Mouse (Mus musculus): ENCODE measurements around the gene Ehbp1l1.

The Ehbp1l1 gene

DNA sequence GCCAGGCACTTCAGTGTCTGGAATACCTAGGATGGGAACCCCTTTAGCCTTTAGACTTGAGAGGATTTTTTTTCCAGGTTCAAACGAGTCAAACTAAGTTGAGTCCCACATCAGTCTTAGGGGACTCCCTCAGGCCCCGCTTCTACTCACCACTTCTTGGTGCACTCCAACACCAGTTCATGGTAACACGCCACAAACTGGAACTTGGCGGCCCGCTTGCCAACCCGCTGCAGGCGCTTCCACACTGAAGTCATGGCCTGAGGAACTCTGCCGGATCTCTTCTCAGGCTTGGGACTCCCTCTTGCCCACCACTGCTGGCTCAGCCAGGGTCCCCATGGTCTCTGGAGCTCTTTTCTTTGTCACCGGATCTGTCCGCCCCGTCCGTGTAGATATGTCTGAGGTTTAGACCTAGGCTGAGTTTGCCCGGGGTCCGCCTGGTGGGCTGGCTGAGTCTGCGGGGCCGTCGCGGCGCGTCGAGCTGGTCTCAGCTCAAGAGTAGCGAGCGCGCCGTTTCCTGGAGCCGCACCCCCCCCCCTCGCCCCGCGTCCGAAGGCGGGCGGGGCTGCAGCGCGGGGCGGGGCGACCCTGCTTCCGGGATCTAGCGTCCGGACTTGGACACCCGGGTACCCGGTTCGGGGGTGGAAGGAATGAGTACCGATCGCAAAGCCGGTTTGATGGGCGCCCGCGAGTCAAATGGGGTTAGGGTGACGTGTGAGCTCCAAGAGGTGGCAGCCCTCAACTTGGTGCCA is at the start of gene Ehbp1l1:
TSS of gene Ehbp1l1 (minus strand) at position 551 of the 749 bp plus-strand sequence.
- DNase-seq = no peak

DNA sequence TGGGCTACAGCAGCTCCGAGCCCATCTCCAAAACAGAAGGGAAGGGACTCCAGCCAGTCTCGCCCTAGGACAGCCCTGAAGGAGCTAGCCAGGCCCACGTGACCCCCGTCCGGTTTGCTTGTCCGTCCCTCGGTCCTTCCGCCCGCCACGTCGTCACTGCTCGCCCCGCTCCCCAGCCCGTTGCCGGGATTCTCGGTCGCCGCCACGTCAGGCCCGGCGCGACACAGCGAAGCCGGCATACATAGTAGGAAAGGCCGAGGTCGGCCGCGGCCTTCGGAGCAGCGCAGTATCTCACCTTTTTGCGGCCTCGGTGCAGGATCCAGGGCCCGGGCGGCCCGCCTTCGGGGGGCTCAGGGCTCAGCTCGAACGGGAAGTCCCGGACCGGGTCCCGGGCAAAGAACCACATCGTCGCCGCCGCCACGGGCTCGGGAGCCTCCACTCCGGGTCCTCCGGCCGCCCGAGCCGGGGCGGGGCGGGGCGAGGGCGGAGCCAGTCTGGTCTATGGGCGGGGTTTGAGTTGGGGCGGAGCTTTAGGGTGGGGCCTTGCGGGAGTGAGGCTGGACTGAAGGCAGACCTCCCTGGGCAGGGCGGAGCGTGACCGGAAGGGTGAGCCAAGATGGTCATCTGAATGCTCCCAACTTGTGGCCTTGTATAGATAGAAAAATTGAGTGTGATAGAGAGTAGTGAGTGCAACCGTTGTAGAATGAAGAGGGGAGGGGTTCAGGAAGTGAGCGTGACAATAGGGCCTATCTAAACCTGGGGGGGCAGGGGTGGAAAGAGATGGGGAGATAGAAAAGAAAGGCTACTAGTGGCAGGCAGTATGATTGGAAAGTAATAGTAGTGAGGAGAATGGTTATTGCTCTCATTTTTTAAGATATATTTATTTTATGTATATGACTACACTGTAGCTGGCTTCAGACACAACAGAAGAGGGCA is 45.1 kb upstream of the Ehbp1l1 start, which contains the start of gene Scyl1:
TSS of gene Scyl1 (minus strand) at position 495 of the 936 bp plus-strand sequence.
- peak; percentile 92 for DNase-seq

DNA sequence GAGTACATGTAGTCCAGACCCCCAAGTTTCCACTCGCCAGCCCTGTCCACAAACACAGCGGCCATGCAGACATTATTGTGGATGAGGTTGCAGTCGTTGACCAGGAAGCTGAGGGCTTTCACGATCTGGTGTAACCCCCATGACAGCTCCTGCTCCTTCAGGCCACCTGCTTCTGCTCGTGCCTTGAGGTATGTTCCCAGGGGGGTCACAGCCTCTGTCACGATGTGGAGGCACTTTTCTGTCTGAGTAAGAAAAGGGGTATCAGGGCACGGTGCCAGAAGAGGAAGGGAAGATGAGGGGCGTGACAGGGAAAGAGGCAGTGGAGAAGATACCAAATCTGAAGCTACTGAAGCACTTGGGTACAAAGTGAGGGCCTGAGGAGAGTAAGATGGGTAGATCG is 44.2 kb upstream of the Ehbp1l1 start:
- no peak for DNase-seq

DNA sequence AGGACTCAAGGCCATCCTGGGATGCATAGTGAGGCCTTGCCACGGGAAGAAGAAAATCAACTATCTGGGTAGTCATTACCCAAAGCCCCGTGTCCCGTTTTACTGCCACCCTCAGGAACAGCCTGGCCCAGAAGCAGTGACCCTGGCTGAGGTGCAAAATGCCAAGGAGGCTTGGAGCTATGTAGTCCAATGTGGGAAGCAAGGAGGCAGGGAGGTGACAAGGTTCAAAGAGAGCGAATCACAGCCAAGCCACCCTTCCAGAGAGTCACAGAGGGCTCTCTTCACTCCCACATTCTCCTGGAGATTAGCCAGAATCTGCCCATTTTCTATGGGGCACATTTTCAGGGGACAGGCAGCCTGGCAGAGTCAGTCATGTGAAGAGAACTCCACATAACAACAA is 41.2 kb upstream of the Ehbp1l1 start:
- DNase-seq = no peak

DNA sequence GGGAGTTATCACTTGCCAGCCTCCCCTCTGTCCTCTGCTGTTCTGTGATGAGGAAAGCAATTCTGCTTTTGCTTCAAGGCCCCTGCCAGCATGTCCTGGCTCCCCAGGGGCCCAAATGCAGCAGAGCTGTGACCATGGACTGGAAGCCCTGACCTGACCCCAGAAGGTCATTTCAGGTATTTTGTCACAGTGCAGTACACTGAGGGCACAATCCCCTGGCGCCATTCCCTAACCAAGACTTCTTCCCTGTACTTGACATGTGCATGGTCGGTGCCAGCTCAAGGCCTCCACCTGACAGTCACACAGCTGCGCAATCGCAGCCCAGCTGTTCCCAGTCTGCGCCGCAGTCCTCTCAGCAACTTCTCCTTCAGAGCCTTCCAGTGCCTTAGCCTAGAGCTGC is 37.0 kb upstream of the Ehbp1l1 start:
- no peak for DNase-seq

DNA sequence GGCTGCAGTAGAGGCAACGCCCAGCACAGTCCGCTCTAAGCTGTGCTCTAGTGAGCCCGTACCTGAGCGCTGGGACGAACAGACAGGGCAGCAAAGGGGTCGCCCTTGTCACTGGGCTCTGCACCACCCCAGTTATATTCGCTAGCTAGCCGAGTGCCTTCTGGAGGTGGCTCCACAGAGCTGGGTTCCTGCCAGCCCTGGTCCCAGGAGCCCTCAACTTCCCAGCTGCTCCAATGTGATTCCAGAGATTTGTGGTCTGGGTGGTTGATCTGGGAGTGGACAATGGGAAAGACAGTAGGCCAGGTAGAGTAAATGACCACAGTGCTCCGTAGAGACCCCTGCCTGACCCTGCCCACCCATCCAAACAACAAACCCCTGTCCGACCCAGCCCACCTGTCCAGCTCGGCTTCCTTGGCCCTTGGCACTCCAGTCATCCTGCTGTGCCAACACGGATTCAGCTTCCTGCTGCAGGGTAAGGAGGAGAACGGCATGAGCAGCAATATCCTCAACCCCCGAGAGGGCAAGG is 32.8 kb upstream of the Ehbp1l1 start:
- DNase-seq = no peak

DNA sequence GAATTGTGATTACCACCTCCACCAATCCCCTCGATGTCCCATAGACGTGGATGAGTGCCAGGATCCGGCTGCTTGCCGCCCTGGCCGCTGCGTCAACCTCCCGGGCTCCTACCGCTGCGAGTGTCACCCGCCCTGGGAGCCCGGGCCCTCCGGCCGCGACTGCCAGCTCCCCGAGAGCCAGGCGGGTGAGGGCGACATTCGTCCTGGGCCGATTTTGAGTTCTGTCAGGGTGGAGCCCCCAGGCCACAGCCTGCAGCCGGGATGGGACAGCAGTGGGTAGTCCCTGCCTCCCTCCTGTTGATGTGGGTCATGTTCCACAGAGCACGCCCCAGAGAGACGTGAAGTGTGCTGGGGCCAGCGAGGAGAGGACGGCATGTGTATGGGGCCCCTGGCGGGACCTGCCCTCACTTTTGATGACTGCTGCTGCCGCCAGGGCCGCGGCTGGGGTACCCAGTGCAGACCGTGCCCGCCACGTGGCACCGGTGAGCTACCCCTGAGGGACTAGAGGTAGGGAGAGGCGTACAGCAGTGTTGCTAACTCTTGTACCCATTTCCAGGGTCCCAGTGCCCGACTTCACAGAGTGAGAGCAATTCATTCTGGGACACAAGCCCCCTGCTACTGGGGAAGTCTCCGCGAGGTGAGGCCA is 31.0 kb upstream of the Ehbp1l1 start:
- no peak for DNase-seq

DNA sequence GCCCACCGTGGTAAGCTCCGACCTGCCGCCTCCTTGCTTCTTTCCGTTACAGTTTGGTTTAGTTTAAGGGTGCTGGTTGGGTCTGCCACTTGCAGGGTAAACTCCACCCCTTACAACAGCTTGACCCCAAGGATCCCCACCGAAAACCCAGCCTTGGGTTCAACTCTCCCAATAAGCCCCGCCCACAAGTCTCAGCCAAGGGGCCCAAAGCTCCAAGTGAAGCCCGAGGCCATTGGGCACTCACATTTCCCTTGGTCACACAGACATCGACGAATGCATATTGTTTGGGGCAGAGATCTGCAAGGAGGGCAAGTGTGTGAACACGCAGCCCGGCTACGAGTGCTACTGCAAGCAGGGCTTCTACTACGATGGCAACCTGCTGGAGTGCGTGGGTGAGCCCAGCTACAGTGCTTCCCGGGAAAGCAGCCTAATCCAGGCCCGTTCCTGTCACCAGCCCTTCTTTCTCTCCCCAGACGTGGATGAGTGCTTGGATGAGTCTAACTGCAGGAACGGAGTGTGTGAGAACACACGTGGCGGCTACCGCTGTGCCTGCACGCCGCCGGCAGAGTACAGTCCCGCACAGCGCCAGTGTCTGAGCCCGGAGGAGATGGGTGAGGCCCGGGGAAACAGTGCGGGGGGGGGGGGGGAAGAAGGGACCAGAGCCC is 30.3 kb upstream of the Ehbp1l1 start:
- peak; percentile 93 for DNase-seq

DNA sequence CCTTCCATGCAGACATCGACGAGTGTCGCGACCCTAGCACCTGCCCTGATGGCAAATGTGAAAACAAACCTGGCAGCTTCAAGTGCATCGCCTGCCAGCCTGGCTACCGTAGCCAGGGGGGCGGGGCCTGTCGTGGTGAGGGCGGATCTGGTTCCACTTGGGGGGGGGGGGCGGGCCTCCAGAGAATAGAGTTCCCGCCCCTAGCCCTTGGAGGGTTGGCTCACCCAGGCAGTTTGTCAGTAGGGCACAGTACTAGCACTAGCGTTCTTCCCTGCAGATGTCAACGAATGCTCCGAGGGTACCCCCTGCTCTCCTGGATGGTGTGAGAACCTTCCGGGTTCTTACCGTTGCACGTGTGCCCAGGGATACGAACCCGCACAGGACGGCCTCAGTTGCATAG is 25.6 kb upstream of the Ehbp1l1 start:
- DNase-seq = no peak

DNA sequence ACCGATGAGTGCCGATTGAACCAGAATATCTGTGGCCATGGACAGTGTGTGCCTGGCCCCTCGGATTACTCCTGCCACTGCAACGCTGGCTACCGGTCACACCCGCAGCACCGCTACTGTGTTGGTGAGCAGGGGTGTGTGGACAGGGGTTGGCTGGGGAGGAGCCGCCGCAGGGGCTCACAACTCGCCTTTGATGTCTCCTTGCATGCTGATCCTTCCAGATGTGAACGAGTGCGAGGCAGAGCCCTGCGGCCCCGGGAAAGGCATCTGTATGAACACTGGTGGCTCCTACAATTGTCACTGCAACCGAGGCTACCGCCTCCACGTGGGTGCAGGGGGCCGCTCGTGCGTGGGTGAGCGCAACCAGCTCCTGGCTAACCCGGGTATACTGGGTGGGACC is 24.8 kb upstream of the Ehbp1l1 start:
- no peak for DNase-seq

DNA sequence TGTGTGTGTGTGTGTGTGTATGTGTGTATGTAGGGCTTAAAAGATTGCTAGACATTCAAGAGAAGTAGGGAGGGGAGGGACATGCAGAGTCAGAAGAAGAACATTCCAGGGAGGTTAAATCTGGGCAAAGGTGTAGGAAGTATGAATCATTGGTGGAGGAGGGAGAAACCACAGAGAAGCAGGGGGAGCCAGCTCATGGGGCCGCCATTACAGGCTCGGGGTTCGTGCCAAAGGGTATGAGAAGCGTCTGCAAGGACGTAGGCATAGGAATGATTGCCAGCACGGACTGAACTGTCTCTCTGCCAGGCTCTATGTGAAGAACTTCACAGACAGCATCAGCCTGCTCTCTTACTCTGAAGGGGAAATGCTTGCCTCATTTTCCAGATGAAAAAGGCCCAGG is 23.4 kb upstream of the Ehbp1l1 start:
- DNase-seq = no peak

DNA sequence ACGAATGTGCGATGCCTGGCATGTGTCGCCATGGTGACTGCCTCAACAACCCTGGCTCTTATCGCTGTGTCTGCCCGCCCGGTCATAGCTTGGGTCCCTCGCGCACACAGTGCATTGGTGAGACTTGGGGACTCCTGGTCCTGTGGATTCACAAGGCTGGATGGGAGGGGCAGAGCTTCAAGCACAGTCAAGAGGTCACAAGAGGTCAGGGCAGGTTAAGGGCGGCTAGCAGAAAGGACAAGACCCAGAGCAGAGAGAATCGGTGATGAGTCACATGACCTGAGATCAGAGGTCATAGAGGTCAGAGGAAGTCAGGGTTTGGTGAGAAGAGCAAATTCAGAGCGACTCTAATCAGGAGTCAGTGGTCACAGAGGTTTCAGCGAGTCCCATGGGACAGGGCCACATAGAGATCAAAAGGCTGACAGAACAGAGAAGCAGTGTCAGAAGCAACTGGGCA is 20.8 kb upstream of the Ehbp1l1 start:
- no peak for DNase-seq

DNA sequence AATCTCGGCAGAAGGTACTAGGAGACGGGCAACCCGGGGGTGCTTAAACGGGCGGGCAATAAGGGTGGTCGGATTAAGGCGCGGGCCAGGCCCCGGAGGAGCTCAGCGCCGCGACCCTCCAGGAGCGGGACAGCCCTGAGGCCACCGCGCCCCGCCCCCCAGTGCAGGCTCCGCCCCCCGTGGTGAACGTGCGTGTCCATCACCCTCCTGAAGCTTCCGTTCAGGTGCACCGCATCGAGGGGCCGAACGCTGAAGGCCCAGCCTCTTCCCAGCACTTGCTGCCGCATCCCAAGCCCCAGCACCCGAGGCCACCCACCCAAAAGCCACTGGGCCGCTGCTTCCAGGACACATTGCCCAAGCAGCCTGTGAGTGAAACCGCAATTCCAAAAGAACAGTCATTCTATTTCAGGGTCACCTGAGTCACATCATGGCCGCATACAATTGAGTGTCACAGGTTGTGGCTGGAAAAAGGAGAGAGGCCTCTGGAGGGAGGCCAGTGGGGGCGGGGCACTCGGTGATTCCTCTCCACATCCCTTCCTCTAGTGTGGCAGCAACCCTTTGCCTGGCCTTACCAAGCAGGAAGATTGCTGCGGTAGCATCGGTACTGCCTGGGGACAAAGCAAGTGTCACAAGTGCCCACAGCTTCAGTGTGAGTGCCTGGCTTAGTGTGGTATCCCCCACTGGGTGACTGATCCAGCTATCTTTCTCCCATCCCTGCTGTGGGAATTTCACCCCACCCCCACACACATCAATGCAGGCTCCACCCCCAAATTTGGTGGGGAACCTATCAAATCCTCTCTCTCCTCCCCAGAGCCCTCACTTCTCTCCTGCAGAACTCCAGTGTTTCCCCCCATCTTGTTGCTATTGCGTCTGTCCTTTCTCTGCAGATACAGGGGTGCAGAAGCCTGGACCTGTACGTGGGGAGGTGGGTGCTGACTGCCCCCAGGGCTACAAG is 19.9 kb upstream of the Ehbp1l1 start:
- no peak for DNase-seq

DNA sequence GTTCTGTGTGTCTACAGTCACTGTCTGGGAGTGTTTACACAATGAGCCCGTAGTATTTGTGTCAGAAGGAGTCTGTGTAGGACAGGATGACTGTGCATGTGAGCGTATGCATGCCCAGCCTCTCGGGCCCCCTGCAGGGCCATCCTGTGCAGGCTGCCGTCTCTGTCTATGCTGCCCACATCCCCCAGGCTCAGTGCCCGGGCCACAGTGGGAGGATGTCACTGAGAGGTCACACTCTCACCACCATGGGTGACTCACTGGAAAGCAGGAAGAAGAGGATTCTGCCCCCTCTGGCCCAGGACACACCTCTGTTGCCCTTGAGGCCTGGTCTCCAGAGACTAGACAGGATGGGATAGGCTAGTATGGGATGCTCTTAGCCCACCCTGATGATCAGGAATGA is 17.5 kb upstream of the Ehbp1l1 start:
- no peak for DNase-seq

DNA sequence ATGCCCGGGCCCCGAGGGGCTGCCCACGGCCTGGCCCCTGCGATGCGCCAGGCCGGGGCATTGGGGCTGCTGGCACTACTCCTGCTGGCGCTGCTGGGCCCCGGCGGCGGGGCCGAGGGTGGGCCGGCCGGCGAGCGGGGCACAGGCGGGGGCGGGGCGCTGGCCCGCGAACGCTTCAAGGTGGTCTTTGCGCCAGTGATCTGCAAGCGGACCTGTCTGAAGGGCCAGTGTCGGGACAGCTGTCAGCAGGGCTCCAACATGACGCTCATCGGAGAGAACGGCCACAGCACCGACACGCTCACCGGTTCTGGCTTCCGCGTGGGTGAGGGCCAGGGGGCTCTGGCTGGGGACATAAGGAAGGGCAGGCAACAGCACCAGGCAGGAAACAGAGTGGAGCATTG is 16.1 kb upstream of the Ehbp1l1 start:
- DNase-seq = no peak

DNA sequence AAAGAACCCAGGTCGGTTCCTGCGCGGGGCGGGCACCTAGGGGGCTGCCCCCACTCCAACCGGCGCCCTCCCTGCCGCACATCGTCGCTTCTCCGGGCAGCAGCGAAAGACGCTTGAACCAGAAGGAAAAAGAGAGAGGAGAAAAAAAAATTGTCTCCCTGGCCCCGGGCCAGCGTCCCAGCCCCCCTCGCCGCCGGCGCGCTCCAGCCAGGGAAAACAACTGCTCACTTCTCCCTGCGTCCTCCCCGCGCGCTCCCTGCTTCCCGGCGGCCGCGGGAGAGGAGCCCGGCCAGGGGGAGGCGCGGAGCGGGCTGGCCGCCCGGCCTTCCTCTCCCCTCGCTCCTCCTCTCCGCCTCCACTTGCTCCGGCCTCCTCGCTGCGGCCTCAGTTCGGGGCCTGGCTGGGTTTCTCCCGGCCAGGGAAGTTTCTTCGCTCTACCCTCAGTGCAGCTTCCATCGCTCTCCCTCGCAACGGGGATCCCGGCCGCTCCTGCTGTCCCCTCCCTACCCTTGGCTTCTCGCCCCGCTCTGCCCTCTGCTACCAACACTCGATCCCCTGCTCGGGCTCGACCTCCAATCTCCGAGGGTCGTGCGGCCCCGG is 15.6 kb upstream of the Ehbp1l1 start:
- peak; percentile 81 for DNase-seq

DNA sequence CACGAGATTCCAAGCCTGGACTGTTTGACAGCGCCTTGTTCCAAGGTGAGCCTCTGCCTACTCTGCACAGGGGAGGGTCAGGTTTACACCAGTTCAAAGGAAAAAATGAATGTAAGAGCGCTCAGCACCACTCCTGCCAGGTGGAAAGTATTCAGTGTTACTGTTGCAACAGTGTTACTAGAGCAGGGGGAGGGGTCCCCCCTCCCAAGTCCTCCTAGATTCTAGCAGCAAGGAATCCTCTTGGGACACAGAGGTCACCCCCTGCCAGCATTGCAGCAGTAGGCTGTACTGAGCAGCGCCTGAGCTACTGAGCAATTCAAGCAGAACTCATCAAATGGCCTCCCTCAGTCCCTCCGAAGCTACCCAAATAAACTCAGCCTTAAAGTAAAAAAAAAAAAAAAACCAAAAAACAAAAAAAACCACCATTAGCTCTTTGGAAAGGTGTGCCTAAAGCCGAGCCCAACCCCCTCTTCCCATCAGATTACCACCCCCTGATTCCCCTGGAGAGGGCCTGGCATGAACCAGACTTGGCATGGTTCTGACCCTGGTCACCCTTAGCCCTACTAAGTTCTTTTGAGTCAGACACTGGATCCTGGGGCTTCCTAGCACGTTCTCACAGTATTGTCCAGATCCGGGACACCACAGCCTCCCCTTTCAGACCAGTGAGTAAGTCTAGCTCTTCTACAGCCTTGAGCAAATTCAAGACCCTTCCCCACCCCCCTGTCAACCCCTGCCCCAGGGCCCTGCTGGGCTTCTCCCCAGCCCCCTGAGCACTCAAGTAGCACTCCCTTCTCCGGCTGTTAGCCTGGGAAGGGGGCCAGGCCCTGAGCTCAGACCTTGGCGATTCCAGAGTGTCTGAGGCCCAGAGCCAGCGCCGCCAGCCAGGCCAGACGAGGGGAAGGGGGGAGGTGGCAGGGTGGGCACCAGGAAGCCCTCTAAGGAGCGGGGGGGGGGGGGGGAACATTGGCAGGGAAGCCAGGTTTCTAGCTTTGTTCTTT is 14.5 kb upstream of the Ehbp1l1 start, which contains the start of gene Ltbp3:
TSS of gene Ltbp3 (plus strand) at position 585 of the 998 bp plus-strand sequence.
- DNase-seq = no peak

DNA sequence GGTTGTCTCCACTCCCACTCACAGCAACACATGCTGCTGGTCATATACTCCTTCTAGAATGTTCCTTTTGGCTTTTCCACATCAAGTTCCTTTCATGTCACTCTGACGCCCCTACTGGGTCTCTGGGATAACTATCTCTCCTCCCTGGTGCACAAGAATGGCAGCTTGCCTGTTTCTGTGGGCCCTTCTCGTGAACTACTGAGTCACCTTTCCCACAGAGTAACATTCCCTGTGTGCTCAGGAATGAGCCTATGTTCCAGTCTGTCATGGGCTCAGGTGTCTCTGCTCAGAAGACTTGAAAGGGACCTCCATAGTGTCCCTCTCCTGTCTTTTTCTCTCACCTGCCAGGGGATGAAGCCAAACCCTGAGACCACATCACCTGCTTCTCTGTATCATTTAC is 13.3 kb upstream of the Ehbp1l1 start:
- no peak for DNase-seq

DNA sequence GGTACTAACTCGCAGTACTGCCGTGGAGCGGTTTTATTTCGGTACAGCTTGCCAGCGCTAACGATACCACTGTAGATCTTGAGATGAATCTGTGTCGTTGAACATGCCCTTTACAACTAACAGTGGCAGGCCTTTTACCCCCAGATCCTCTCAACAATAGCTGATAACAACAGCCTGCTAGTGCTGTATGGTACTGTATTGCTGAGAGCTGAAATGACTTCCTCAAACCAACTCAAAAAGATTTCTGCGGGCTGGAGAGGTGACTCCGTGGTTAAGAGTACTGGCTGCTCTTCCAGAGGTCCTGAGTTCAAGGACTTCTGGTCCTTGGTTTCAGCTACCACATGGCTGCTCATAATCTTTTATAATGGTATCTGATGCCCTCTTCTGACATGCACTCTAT is 8.2 kb upstream of the Ehbp1l1 start:
- DNase-seq = no peak

Data from right cerebral cortex, adult 18-20 months (tissue).